Mouse (Mus musculus) ES-E14 (cell line): ENCODE measurements around the gene Ankrd35. TPM values are rescaled to one million over a fixed set of nuclear protein-coding genes. Genes with fewer than 3 reads are reported as not detected.

ENCODE experiments used
- DNase-seq: peaks from one replicate; pipeline ENCODE4 v3.0.0-alpha.2; 2013; ENCODE audit warnings: low read depth, low spot score
- H3K27ac ChIP-seq: 2 replicates; pipeline ENCODE4 v1.5.1; 2012; ENCODE audit warnings: low read depth, mild to moderate bottlenecking, low read length, moderate library complexity, mixed read lengths; ENCODE audit not compliant: poor library complexity, insufficient read depth, severe bottlenecking
- H3K36me3 ChIP-seq: 2 replicates; pipeline ENCODE4 v1.6.1; 2012; ENCODE audit warnings: mild to moderate bottlenecking, low read length, moderate library complexity, mixed read lengths; ENCODE audit not compliant: control insufficient read depth, poor library complexity, insufficient read depth, severe bottlenecking
- H3K4me1 ChIP-seq, 2 experiments: fragments of 150-350 bp in 1 of 2; sonication (generic) in 1 of 2; 2 replicates each; pipeline ENCODE4 v1.6.1; 2012; ENCODE audit warnings: low read length in 2 of 2, mild to moderate bottlenecking in 1 of 2, mixed read lengths in 1 of 2; ENCODE audit not compliant: control insufficient read depth in 2 of 2, insufficient read depth in 2 of 2, poor library complexity in 1 of 2
- H3K4me3 ChIP-seq, 2 experiments: fragments of 150-350 bp in 1 of 2; sonication (generic) in 1 of 2; 2 replicates each; pipeline ENCODE4 v1.5.1; 2012; ENCODE audit warnings: low read length in 2 of 2, low read depth in 1 of 2, mild to moderate bottlenecking in 1 of 2, mixed read lengths in 1 of 2; ENCODE audit not compliant: insufficient read depth in 1 of 2, poor library complexity in 1 of 2, severe bottlenecking in 1 of 2
- H3K9ac ChIP-seq: 2 replicates; pipeline ENCODE4 v1.6.1; 2012; ENCODE audit warnings: low read depth, mild to moderate bottlenecking, low read length, mixed read lengths; ENCODE audit not compliant: poor library complexity, insufficient read depth, severe bottlenecking
- H3K9me3 ChIP-seq: fragments of 150-350 bp; sonication (generic); 2 replicates; pipeline ENCODE4 v1.6.1; 2012; ENCODE audit warnings: low read depth, mild to moderate bottlenecking, low read length; ENCODE audit not compliant: control insufficient read depth, insufficient read depth
- CHD2 ChIP-seq: IDR thresholded peaks from 2 replicates; pipeline ENCODE4 v1.6.1; 2014; ENCODE audit warnings: mild to moderate bottlenecking, low read depth, low read length, inconsistent platforms
- HCFC1 ChIP-seq: IDR thresholded peaks from 2 replicates; pipeline ENCODE4 v1.6.1; 2012; ENCODE audit warnings: low read length, inconsistent platforms, borderline replicate concordance; ENCODE audit not compliant: insufficient read depth
- MAFK ChIP-seq: IDR thresholded peaks from 2 replicates; pipeline ENCODE4 v1.6.1; 2014; ENCODE audit warnings: mild to moderate bottlenecking, low read depth, low read length, inconsistent platforms; ENCODE audit not compliant: insufficient read depth
- ZC3H11A ChIP-seq: IDR thresholded peaks from 2 replicates; pipeline ENCODE4 v1.6.1; 2012; ENCODE audit warnings: low read depth, mild to moderate bottlenecking, inconsistent platforms, low read length, borderline replicate concordance
- ZNF384 ChIP-seq: IDR thresholded peaks from 2 replicates; pipeline ENCODE4 v1.6.1; 2012; ENCODE audit warnings: low read depth, low read length, inconsistent platforms
- in situ Hi-C, 2 experiments: fragments of 600-800 bp; cut with MboI; formaldehyde crosslinking; loops; one replicate each; pipeline ENCODE4 v1.15.1; 2025; ENCODE audit warnings: low sequenced_read_pairs in 2 of 2, inconsistent platforms in 1 of 2; ENCODE audit not compliant: unreplicated experiment in 2 of 2
- total RNA-seq: library from RNA; depleted of rRNA; stranded (reverse); fragments of 300-350 nt; gene quantifications from 2 replicates; pipeline ENCODE4 v1.2.3, GENCODE M21; 2012

The Ankrd35 gene
- total RNA-seq, 1 experiment = 3.7 TPM

GRCm38 (mm10) chr3:96667316-96667715 lies 2.6 kb upstream of the Ankrd35 start:
- Histone ChIP-seq H3K4me3 (no peak overlapping the region), H3K27ac (no peak overlapping the region), H3K9ac (no peak overlapping the region), H3K4me1 (peaks cover 5 to 8% of the 10 kb centered on the region in 2 experiments; a peak in 3 of 4 replicates), H3K9me3 (no peaks in the 10 kb centered on the region), H3K36me3 (no peaks in the 10 kb centered on the region)
- peak; percentile 69 for DNase-seq
- in situ Hi-C loops = loop anchor here in 1 of 2 experiments (5.0 kb wide), 1 partner anchor 40 kb away; the partner anchor contains the start of gene Nudt17
- TF ChIP-seq ZC3H11A (peak; percentile 63; the same call in 1 of the 2 replicates), MAFK (no peak)

DNA sequence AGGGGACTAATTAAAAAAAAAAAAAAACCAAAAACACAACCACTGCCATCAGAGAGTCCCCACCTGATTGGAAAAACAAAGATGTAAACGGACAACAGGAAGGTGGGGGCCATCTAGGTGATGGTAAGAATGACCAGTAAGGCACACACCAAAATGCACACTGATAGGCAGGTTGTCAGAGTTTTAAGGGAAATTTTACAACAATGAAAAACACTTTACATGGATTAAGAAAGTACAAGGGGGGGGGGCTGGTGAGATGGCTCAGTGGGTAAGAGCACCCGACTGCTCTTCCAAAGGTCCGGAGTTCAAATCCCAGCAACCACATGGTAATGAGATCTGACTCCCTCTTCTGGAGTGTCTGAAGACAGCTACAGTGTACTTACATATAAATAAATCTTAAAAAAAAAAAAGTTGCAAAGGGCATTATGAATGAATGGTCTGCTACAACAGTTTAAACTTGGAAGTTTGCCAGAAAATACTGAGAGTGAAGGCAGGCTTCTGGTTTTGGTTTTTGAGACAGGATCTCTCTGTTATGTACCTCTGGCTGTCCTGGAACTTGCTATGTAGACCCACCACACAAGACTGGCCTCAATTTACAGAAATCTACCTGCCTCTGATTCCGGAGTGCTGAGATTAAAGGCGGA lies 1.4 kb upstream of the Ankrd35 start:
- Histone ChIP-seq H3K4me3 (no peak overlapping the region), H3K4me1 (peaks cover 8 to 9% of the 10 kb centered on the region in 2 experiments), H3K36me3 (no peaks in the 10 kb centered on the region), H3K9ac (no peak overlapping the region), H3K9me3 (no peaks in the 10 kb centered on the region), H3K27ac (no peak overlapping the region)
- TF ChIP-seq CHD2 (no peak), HCFC1 (no peak), ZC3H11A (no peak), ZNF384 (no peak), MAFK (no peak)
- no peak for DNase-seq
- in situ Hi-C loops = loop anchor here in 1 of 2 experiments (5.0 kb wide), 1 partner anchor 39 kb away; the partner anchor contains the start of gene Nudt17

GRCm38 (mm10) chr3:96671519-96671918 lies 1.6 kb downstream of the Ankrd35 start:
- no peak overlapping the region for H3K27ac ChIP-seq
- no peak overlapping the region for H3K9ac ChIP-seq
- H3K4me1 ChIP-seq = peaks cover 15 to 26% of the 10 kb centered on the region in 2 experiments
- H3K36me3 ChIP-seq = no peaks in the 10 kb centered on the region
- TF ChIP-seq HCFC1 = no peak
- no peak for TF ChIP-seq MAFK
- no peak for TF ChIP-seq ZNF384
- H3K9me3 ChIP-seq = no peaks in the 10 kb centered on the region
- DNase-seq = no peak
- in situ Hi-C loops = no loop called here
- no peak overlapping the region for H3K4me3 ChIP-seq

- Histone ChIP-seq H3K9ac (no peak overlapping the region), H3K4me1 (peaks cover 23 to 32% of the 10 kb centered on the region in 2 experiments), H3K4me3 (no peak overlapping the region), H3K27ac (no peak overlapping the region), H3K9me3 (no peaks in the 10 kb centered on the region), H3K36me3 (no peaks in the 10 kb centered on the region)
- no peak for DNase-seq
- no peak for TF ChIP-seq ZC3H11A
- TF ChIP-seq MAFK = no peak
- TF ChIP-seq ZNF384 = no peak
- no peak for TF ChIP-seq HCFC1
- TF ChIP-seq CHD2 = no peak
- in situ Hi-C loops = no loop called here
Observed at GRCm38 (mm10) chr3:96673514-96673913, 3.6 kb downstream of the Ankrd35 start.

DNA sequence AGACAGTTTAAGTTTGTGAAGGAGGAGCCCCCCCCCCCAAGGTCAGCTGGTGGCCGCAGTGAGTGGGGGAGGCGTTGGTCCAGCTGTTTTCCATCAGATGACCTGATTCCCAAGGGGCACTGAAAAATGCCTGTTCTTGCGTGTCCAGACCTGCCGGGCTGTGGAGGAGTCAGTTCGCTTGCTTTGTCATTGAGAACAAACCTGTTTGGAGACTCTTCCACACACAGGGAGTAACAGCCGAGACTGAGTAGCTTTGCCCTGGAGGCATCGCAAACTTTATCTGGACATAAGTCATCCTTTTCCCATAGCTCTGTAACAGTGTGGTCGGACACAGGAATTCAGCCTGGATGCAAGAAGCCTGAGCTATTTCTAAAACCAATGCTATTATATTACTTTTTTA lies 4.5 kb downstream of the Ankrd35 start:
- TF ChIP-seq ZNF384 (no peak), ZC3H11A (no peak), MAFK (no peak), CHD2 (no peak), HCFC1 (no peak)
- Histone ChIP-seq H3K27ac (peak overlapping the region; percentile 92), H3K9ac (peak overlapping the region; percentile 45; the same call in 1 of the 2 replicates), H3K36me3 (no peaks in the 10 kb centered on the region), H3K4me3 (no peak overlapping the region), H3K4me1 (peaks cover 30 to 31% of the 10 kb centered on the region in 2 experiments), H3K9me3 (no peaks in the 10 kb centered on the region)
- in situ Hi-C loops = no loop called here
- no peak for DNase-seq
